In the genomic region with DNA sequence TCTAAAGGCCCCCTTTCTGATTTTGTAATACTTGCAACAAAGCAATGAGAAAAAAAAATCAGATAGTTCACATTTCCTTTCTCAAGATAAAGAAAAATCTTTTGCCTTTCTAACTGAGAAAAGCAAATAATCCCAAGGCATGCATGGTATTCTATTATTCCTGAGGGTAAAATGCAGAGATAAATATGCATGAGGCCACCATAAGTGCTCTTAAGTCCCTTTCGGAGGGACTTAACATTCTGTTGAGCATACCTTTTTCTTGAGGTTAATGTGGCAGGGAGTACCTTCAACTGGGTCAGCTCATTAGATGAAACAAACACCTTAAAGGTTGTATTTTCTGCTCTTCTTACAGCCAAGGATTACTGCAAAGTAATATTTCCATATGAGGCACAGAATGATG, we compare ENCODE assay signal across 16 mouse cellular contexts.
"Had no signal": no experiment of that assay in that cellular context is flagged by ENCODE, and none has a peak within 500 bp of the region (broad histone marks: within the 10 kb centered on the region; RNA-seq: fewer than 3 reads in every experiment).

No protein-coding gene starts in this region.

- DNase-seq: retina, postnatal 1 day; right cerebral cortex, adult 18-20 months; right cerebral cortex, postnatal 14 days; right cerebral cortex, postnatal 25 days; right cerebral cortex, postnatal 4 days; spleen, adult 18-20 months; thymus, adult 18-20 months; thymus, adult 2 months; thymus, postnatal 14 days; thymus, postnatal 25 days; thymus, postnatal 36 days; thymus, postnatal 4 days had no signal

- H3K4me3 ChIP-seq: neural tube, embryonic 13.5 days; neural tube, embryonic 15.5 days; stomach, embryonic 15.5 days had no signal

- H3K9me3 ChIP-seq: neural tube, embryonic 13.5 days; neural tube, embryonic 15.5 days; stomach, embryonic 15.5 days had no signal

- H3K4me1 ChIP-seq: neural tube, embryonic 13.5 days; neural tube, embryonic 15.5 days; stomach, embryonic 15.5 days had no signal

- H3K36me3 ChIP-seq: neural tube, embryonic 13.5 days; neural tube, embryonic 15.5 days; stomach, embryonic 15.5 days had no signal

- H3K27ac ChIP-seq: neural tube, embryonic 13.5 days; neural tube, embryonic 15.5 days; stomach, embryonic 15.5 days; stomach, postnatal 0 days had no signal

- H3K27me3 ChIP-seq: stomach, embryonic 15.5 days had no signal

- H3K9ac ChIP-seq: neural tube, embryonic 13.5 days; neural tube, embryonic 15.5 days; stomach, embryonic 15.5 days had no signal

- H3K4me2 ChIP-seq: neural tube, embryonic 13.5 days; neural tube, embryonic 15.5 days; stomach, embryonic 15.5 days had no signal
